In the genomic region with DNA sequence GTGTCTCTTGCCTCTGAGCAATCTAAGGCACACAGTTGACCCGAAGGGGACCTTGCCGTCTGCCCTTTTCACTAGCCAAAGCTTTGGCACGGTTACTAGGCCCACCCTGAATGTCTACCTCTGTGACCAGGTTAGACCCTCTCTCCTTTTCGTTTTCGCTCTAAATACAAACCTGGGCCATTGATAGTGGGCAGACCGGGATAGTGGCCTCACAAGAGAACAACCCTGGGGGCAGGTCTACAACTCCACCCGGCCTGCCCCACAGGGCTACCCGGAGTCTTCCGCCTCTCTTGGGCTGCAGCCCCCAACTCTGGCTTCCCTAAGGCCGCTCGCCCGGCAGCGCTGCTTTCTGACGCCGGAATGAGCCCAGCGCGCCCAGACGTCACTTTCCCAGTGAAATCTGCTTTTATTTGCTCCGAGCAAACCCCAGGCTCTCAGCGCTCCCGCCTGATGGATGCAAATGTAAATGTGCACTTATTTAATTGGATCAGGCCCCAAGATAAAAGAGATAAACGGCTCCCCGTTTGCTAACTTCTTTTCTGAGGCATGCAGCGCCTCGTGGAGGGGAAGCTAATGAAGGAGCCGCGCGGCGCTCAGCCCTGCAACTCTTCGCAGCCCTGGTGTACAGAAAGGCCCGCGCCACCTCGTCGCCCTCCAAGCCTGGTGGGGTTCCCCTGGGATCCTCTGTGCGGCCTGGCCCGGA, we compare ENCODE assay signal across 10 mouse cellular contexts. TPM values are rescaled to one million over a fixed set of nuclear protein-coding genes. Genes with fewer than 3 reads are reported as not detected.
DNase-seq lines count a peak whose midpoint lies in the region; ATAC-seq lines count a peak whose summit lies in the region.
"Had no signal": no experiment of that assay in that cellular context is flagged by ENCODE, and none has a peak within 500 bp of the region (broad histone marks: within the 10 kb centered on the region; RNA-seq: fewer than 3 reads in every experiment).

No protein-coding gene starts in this region.

- H3K9ac ChIP-seq in heart, embryonic 14.5 days (ENCODE audit: low read length), result peak overlapping the region; percentile 34
- H3K9ac ChIP-seq in midbrain, embryonic 11.5 days (ENCODE audit: low read length), result peak overlapping the region; percentile 74

- H3K27me3 ChIP-seq in heart, embryonic 10.5 days (ENCODE audit: insufficient read depth, poor library complexity, severe bottlenecking), result peaks cover 88% of the 10 kb centered on the region
- peaks cover 73% of the 10 kb centered on the region for H3K27me3 ChIP-seq in heart, embryonic 14.5 days (ENCODE audit: control insufficient read depth, insufficient read depth, low read length)
- H3K27me3 ChIP-seq in midbrain, embryonic 11.5 days (ENCODE audit: control insufficient read depth, insufficient read depth, low read length), result peaks cover 14% of the 10 kb centered on the region

- peak overlapping the region; percentile 36 for H3K4me3 ChIP-seq in heart, embryonic 10.5 days
- peak overlapping the region in 1 of 2 experiments; percentile 11; a peak in 1 of 4 replicates for H3K4me3 ChIP-seq in heart, embryonic 14.5 days (ENCODE audit: control insufficient read depth in 1 of 2, insufficient read depth in 1 of 2, low read depth in 1 of 2, low read length in 2 of 2)
- peak overlapping the region; percentile 56 for H3K4me3 ChIP-seq in midbrain, embryonic 11.5 days (ENCODE audit: low read depth, low read length)
- H3K4me3 ChIP-seq: erythroblast, embryonic 14.5 days had no signal

- H3K27ac ChIP-seq in heart, embryonic 10.5 days, result 0 out of 2 replicates have a peak overlapping the region, but pooled peaks have one; percentile 23
- no peak overlapping the region for H3K27ac ChIP-seq in heart, embryonic 14.5 days (replicated peaks in 1 of 2; ENCODE audit: control insufficient read depth in 1 of 2, insufficient read depth in 1 of 2, low read depth in 2 of 2, low read length in 2 of 2)
- peak overlapping the region; percentile 44; the same call in 1 of the 2 replicates for H3K27ac ChIP-seq in midbrain, embryonic 11.5 days (ENCODE audit: low read depth, low read length)
- H3K27ac ChIP-seq: macrophage had no signal

- no peak for DNase-seq in heart, embryonic 10.5 days (ENCODE audit: low spot score)
- no peak for DNase-seq in heart, adult 8-10 months (ENCODE audit: low spot score)
- peak; percentile 11 for DNase-seq in R1 (ENCODE audit: low read depth, low spot score)
- no peak for DNase-seq in midbrain, embryonic 11.5 days (ENCODE audit: low spot score, missing footprints)
- no peak for DNase-seq in gastrocnemius, postnatal 25 days
- no peak for DNase-seq in ovary, adult 18-20 months (ENCODE audit: low spot score)

- H3K4me2 ChIP-seq in heart, embryonic 14.5 days (ENCODE audit: low read length), result peak overlapping the region; percentile 59
- peak overlapping the region; percentile 81 for H3K4me2 ChIP-seq in midbrain, embryonic 11.5 days

- peaks cover 52% of the 10 kb centered on the region for H3K4me1 ChIP-seq in heart, embryonic 10.5 days
- peaks cover under 1 to 15% of the 10 kb centered on the region in 2 experiments for H3K4me1 ChIP-seq in heart, embryonic 14.5 days (ENCODE audit: control insufficient read depth in 2 of 2, insufficient read depth in 2 of 2, low read length in 2 of 2)
- H3K4me1 ChIP-seq in midbrain, embryonic 11.5 days (ENCODE audit: control insufficient read depth, insufficient read depth, low read length), result peaks cover 40% of the 10 kb centered on the region

- H3K36me3 ChIP-seq in heart, embryonic 10.5 days, result peaks cover 8% of the 10 kb centered on the region; the same call in 1 of the 2 replicates
- H3K36me3 ChIP-seq in heart, embryonic 14.5 days (ENCODE audit: control insufficient read depth, insufficient read depth, low read length), result no peaks in the 10 kb centered on the region
- H3K36me3 ChIP-seq in midbrain, embryonic 11.5 days (ENCODE audit: control insufficient read depth, insufficient read depth, low read length), result peaks cover 2% of the 10 kb centered on the region; the same call in 1 of the 2 replicates

- no peak; the same call in 1 of the 2 replicates for ATAC-seq in heart, embryonic 14.5 days (ENCODE audit: insufficient number of reproducible peaks, insufficient read depth, low FRiP score, low read depth)
- ATAC-seq in midbrain, embryonic 11.5 days (ENCODE audit: low FRiP score), result peak; percentile 19; the same call in 1 of the 2 replicates
- ATAC-seq in erythroid progenitor cell, adult 5-6 weeks (replicated peaks; ENCODE audit: low FRiP score, poor library complexity, severe bottlenecking), result no peak

- WGBS in heart, embryonic 10.5 days, result 4% methylated on average over 36 of the region's 36 CpGs
- whole genome bisulfite sequencing in heart, embryonic 14.5 days, result 13% methylated on average over 36 of the region's 36 CpGs
- under 1% methylated on average over 36 of the region's 36 CpGs for WGBS in midbrain, embryonic 11.5 days

- no peaks in the 10 kb centered on the region for H3K9me3 ChIP-seq in heart, embryonic 10.5 days
- no peaks in the 10 kb centered on the region for H3K9me3 ChIP-seq in heart, embryonic 14.5 days (ENCODE audit: control insufficient read depth, low read length)
- no peaks in the 10 kb centered on the region for H3K9me3 ChIP-seq in midbrain, embryonic 11.5 days (ENCODE audit: control insufficient read depth, low read length)

RNA-seq across cellular contexts. Expression of gene Irx5, which starts 8.0 kb away (rescaled TPM):
- polyA plus RNA-seq in heart, embryonic 10.5 days (2016; fragmentation: Nextera tagmentation; extraction: Ambion mirVana), result 13.2 and 13.7 TPM in 2 replicates
- 10 to 100 TPM in 3 of 4 experiments, 1 to 10 TPM in 1; 8.3 to 13.6 (median 10.7) TPM for total RNA-seq in heart, adult 8-10 months (2022)
- polyA plus RNA-seq in heart, embryonic 14.5 days (2014; fragmentation: Nextera tagmentation; extraction: Ambion mirVana), result 10.4 and 11.5 TPM in 2 replicates
- polyA plus RNA-seq in midbrain, embryonic 11.5 days (2014; fragmentation: Nextera tagmentation; extraction: Ambion mirVana), result 40.5 and 43.2 TPM in 2 replicates
- total RNA-seq in erythroid progenitor cell, adult 5-6 weeks (2015; ENCODE audit: low replicate concordance), result not detected in 2 replicates
- 0.13 TPM in 1 of 2 replicates, not detected in the other for total RNA-seq in erythroid progenitor cell, adult 5-6 weeks (2017; ENCODE audit: low replicate concordance)
- total RNA-seq in gastrocnemius, postnatal 25 days (2021), result 1 to 10 TPM in 1 of 2 experiments, not detected in 1; 7.7 TPM
- polyA plus RNA-seq: macrophage had no signal

Comparison
In these comparisons a context has a peak if more than half of its experiments do, and no peak if none do; other contexts are left out.
1. H3K27ac ChIP-seq: peak in heart, embryonic 10.5 days (single experiment) and midbrain, embryonic 11.5 days (single experiment); none in heart, embryonic 14.5 days (0 of 2).